Mouse (Mus musculus) midbrain, embryonic 13.5 days (tissue): ENCODE results near the gene Pccb. TPM values are rescaled to one million over a fixed set of nuclear protein-coding genes. Genes with fewer than 3 reads are reported as not detected.

Experiments
- ATAC-seq: fragments of 200-750 bp; cut with Nextera tagmentation; 2 replicates; pipeline ENCODE4 v1.8.0; 2017; ENCODE audit warnings: mild to moderate bottlenecking, moderate TSS enrichment, moderate library complexity
- H3K27ac ChIP-seq: fragments of 300-500 bp; sonication (generic); 2 replicates; pipeline ENCODE4 v1.5.1; 2015; ENCODE audit warnings: inconsistent platforms, mild to moderate bottlenecking, moderate library complexity
- H3K27me3 ChIP-seq: fragments of 300-500 bp; sonication (generic); 2 replicates; pipeline ENCODE4 v1.6.1; 2015; ENCODE audit warnings: mild to moderate bottlenecking, inconsistent platforms
- H3K36me3 ChIP-seq: fragments of 300-500 bp; sonication (generic); 2 replicates; pipeline ENCODE4 v1.6.1; 2015; ENCODE audit warnings: mild to moderate bottlenecking, inconsistent platforms
- H3K4me1 ChIP-seq: fragments of 300-500 bp; sonication (generic); replicated peaks from 2 replicates; pipeline ENCODE4 v1.6.1; 2015; ENCODE audit warnings: inconsistent platforms
- H3K4me2 ChIP-seq: fragments of 300-500 bp; sonication (generic); replicated peaks from 2 replicates; pipeline ENCODE4 v1.6.1; 2015; ENCODE audit warnings: moderate library complexity, mild to moderate bottlenecking, inconsistent platforms
- H3K4me3 ChIP-seq: fragments of 300-500 bp; sonication (generic); replicated peaks from 2 replicates; pipeline ENCODE4 v1.5.1; 2015; ENCODE audit warnings: mild to moderate bottlenecking, inconsistent platforms
- H3K9ac ChIP-seq: fragments of 300-500 bp; sonication (generic); replicated peaks from 2 replicates; pipeline ENCODE4 v1.6.1; 2015; ENCODE audit warnings: mild to moderate bottlenecking, inconsistent platforms
- H3K9me3 ChIP-seq: fragments of 300-500 bp; sonication (generic); 2 replicates; pipeline ENCODE4 v1.6.1; 2016; ENCODE audit warnings: mild to moderate bottlenecking, inconsistent platforms
- WGBS: fragments of 180-500 bp; shearing (Covaris S2); methylation state at CpG from one replicate; pipeline ENCODE4 v1.1.7; 2015; 5-methylcytosine and 5-hydroxymethylcytosine counted together
- polyA plus RNA-seq: library from polyadenylated mRNA; unstranded; fragments of >200 nt; fragmentation: Nextera tagmentation; extraction: Ambion mirVana; gene quantifications from 2 replicates; pipeline ENCODE4 v1.2.1, GENCODE M21; 2015

The Pccb gene
- polyA plus RNA-seq, 1 experiment from 2014 or later = 23.0 TPM

- Histone ChIP-seq H3K9me3 (no peaks in the 10 kb centered on the region), H3K36me3 (peaks cover 22% of the 10 kb centered on the region), H3K9ac (no peak overlapping the region), H3K27ac (no peak overlapping the region), H3K4me2 (no peak overlapping the region), H3K27me3 (no peaks in the 10 kb centered on the region), H3K4me3 (no peak overlapping the region), H3K4me1 (no peaks in the 10 kb centered on the region)
- ATAC-seq = no peak
- WGBS = 95% methylated on average over 8 of the region's 8 CpGs
These were observed 31.9 kb downstream of the Pccb start for GRCm38 (mm10) chr9:101002841-101003240.

GRCm38 (mm10) chr9:101002053-101002452, 32.6 kb downstream of the Pccb start:
- no peak overlapping the region for H3K4me2 ChIP-seq
- WGBS = 93% methylated on average over 4 of the region's 4 CpGs

DNA sequence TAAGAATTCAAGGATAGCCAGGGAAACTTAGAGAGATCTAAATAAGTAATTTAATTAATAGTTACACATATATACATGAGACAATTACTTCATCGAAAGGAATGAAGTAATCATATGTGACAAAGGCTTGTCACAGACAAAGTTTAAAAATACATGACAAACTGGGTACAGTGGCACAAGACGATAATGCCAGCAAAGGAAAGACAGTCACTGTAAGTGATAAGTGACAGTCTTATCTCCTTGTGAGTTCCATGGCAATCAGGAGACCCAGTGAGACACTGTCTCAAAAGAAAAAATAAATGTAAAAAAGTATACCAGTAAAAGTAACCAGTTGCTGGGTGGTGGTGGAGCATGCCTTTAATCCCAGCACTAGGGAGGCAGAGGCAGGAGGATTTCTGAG, 37.6 kb downstream of the Pccb start:
- H3K36me3 ChIP-seq = peaks cover 37% of the 10 kb centered on the region
- no peaks in the 10 kb centered on the region for H3K27me3 ChIP-seq
- H3K4me1 ChIP-seq = no peaks in the 10 kb centered on the region
- H3K9ac ChIP-seq = no peak overlapping the region
- 96% methylated on average over 2 of the region's 2 CpGs for WGBS
- H3K4me3 ChIP-seq = no peak overlapping the region
- H3K27ac ChIP-seq = no peak overlapping the region
- H3K9me3 ChIP-seq = peaks cover 2% of the 10 kb centered on the region; the same call in 1 of the 2 replicates
- no peak overlapping the region for H3K4me2 ChIP-seq
- ATAC-seq = no peak

More at GRCm38 (mm10) chr9:101002053-101002452, 32.6 kb downstream of the Pccb start:
- ATAC-seq = no peak
- no peak overlapping the region for H3K27ac ChIP-seq
- H3K4me1 ChIP-seq = no peaks in the 10 kb centered on the region
- H3K9me3 ChIP-seq = no peaks in the 10 kb centered on the region
- no peak overlapping the region for H3K4me3 ChIP-seq
- H3K27me3 ChIP-seq = no peaks in the 10 kb centered on the region
- no peak overlapping the region for H3K9ac ChIP-seq
- peaks cover 22% of the 10 kb centered on the region for H3K36me3 ChIP-seq

- 87% methylated on average over 4 of the region's 4 CpGs for WGBS
- Histone ChIP-seq H3K27me3 (no peaks in the 10 kb centered on the region), H3K36me3 (peaks cover 39% of the 10 kb centered on the region), H3K9ac (no peak overlapping the region), H3K4me2 (no peak overlapping the region), H3K9me3 (peaks cover 6% of the 10 kb centered on the region; the same call in 1 of the 2 replicates), H3K4me3 (no peak overlapping the region), H3K4me1 (no peaks in the 10 kb centered on the region), H3K27ac (no peak overlapping the region)
- no peak for ATAC-seq
These were observed 40.8 kb downstream of the Pccb start for GRCm38 (mm10) chr9:100993937-100994336.

GRCm38 (mm10) chr9:100992191-100992590, 42.5 kb downstream of the Pccb start:
- no peak for ATAC-seq
- Histone ChIP-seq H3K36me3 (peaks cover 39% of the 10 kb centered on the region), H3K9ac (no peak overlapping the region), H3K9me3 (peaks cover 6% of the 10 kb centered on the region; the same call in 1 of the 2 replicates), H3K4me1 (no peaks in the 10 kb centered on the region), H3K4me3 (no peak overlapping the region), H3K4me2 (no peak overlapping the region), H3K27me3 (no peaks in the 10 kb centered on the region), H3K27ac (no peak overlapping the region)
- WGBS = 81% methylated on average over 2 of the region's 2 CpGs

DNA sequence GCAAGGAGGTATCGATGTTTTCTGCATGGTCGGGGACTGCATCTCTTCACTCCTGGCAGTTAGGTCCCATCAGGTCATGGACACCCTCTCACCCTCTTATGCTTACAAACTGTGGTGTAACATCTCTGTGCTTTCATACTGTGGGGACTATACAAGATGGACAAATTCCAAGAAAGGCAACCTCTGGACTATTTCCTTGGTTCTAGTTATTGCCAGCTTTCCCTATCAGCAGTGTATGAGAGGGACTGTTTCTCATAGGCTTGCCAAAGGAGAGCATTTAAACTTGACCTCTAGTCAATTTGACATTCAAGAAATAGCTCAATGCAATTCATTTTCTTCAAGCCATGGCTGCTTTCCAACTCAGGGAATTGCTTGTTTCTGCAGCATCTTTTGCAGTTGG, 43.4 kb downstream of the Pccb start:
- peaks cover 40% of the 10 kb centered on the region for H3K36me3 ChIP-seq
- H3K27me3 ChIP-seq = no peaks in the 10 kb centered on the region
- 90% methylated on average over 2 of the region's 2 CpGs for WGBS

GRCm38 (mm10) chr9:100990609-100991008, 44.1 kb downstream of the Pccb start:
- H3K4me2 ChIP-seq = no peak overlapping the region
- no peaks in the 10 kb centered on the region for H3K4me1 ChIP-seq
- H3K27me3 ChIP-seq = no peaks in the 10 kb centered on the region
- H3K9ac ChIP-seq = no peak overlapping the region
- H3K4me3 ChIP-seq = no peak overlapping the region
- H3K27ac ChIP-seq = no peak overlapping the region
- no peak for ATAC-seq
- 96% methylated on average over 5 of the region's 5 CpGs for WGBS
- peaks cover 41% of the 10 kb centered on the region for H3K36me3 ChIP-seq
- H3K9me3 ChIP-seq = peaks cover 6% of the 10 kb centered on the region; the same call in 1 of the 2 replicates

More for the DNA sequence above, 43.4 kb downstream of the Pccb start:
- no peak overlapping the region for H3K4me2 ChIP-seq
- H3K27ac ChIP-seq = no peak overlapping the region
- no peak overlapping the region for H3K4me3 ChIP-seq
- peaks cover 6% of the 10 kb centered on the region; the same call in 1 of the 2 replicates for H3K9me3 ChIP-seq
- no peak for ATAC-seq
- H3K4me1 ChIP-seq = no peaks in the 10 kb centered on the region
- no peak overlapping the region for H3K9ac ChIP-seq

DNA sequence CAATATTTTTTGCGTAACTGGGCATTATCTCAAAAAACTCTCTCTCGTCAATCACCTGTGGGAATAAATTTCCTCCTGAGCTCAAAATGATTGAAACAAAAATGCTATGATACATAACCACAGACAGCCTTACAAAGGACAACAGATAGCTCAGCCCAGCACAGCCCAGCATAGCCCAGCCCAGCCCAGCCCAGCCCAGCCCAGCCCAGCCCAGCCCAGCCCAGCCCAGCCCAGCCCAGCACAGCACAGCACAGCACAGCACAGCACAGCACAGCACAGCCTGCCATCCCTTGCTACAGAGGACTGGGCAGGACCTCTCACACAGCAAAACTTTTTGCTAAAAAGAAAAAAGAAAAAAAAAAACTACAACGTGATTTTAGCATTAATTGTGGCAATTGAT, 46.8 kb downstream of the Pccb start:
- Histone ChIP-seq H3K9ac (no peak overlapping the region), H3K27me3 (no peaks in the 10 kb centered on the region), H3K4me2 (no peak overlapping the region), H3K4me1 (no peaks in the 10 kb centered on the region), H3K4me3 (no peak overlapping the region), H3K36me3 (peaks cover 46% of the 10 kb centered on the region), H3K9me3 (peaks cover 4% of the 10 kb centered on the region; the same call in 1 of the 2 replicates), H3K27ac (no peak overlapping the region)
- ATAC-seq = no peak
- WGBS = 90% methylated on average over 3 of the region's 3 CpGs

- no peak overlapping the region for H3K4me2 ChIP-seq
- H3K27me3 ChIP-seq = no peaks in the 10 kb centered on the region
- no peaks in the 10 kb centered on the region for H3K4me1 ChIP-seq
- 98% methylated on average over 5 of the region's 5 CpGs for WGBS
- H3K36me3 ChIP-seq = peaks cover 46% of the 10 kb centered on the region
- H3K9me3 ChIP-seq = peaks cover 4% of the 10 kb centered on the region; the same call in 1 of the 2 replicates
- H3K4me3 ChIP-seq = no peak overlapping the region
- ATAC-seq = no peak
- no peak overlapping the region for H3K27ac ChIP-seq
- H3K9ac ChIP-seq = no peak overlapping the region
These were observed 47.7 kb downstream of the Pccb start for GRCm38 (mm10) chr9:100987006-100987405.

DNA sequence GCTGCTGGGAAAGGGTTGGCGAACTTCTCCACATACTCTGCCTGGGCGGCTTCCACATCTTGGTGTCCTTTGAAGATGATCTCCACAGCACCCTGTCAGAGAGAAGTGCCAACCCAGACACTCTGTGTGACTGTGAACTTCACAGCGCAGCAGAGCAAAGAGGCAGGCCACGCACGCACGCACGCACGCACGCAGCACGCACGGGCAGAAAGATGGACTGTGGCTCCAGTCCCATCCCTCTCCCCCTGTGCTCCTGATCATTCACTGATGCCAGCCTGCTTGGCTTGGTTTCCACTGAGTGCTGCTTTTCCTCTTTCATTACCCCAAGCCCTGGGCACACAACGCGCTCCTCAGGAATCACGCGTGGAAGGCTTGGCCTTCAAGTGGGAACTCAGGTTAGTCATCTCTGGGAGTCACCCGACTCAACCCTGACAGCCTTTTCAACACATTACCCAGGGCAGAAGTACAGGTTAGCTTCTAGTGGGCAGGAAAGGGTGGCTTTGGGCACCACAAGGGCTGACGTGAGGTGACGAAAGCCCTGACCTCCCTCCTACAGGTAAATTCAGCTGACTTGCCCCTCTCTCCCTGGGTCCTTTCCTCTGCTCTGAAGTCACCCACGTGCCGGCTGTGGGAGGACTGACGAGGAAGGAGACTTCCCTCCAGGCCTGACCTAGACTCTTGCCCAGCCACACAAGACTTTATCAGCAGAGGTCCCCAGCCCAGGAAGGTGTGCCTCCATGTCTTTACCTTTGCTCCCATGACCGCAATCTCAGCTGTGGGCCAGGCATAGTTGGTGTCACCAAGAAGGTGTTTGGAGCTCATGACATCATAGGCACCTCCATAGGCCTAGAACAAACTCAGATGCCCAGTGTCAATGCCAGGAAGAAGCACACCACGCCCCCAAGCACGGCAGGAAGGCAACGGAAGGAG, 50.1 kb downstream of the Pccb start:
- Histone ChIP-seq H3K9me3 (peaks cover 4% of the 10 kb centered on the region; the same call in 1 of the 2 replicates), H3K9ac (no peak overlapping the region), H3K4me2 (no peak overlapping the region), H3K27me3 (no peaks in the 10 kb centered on the region), H3K4me1 (no peaks in the 10 kb centered on the region), H3K36me3 (peaks cover 46% of the 10 kb centered on the region), H3K27ac (no peak overlapping the region), H3K4me3 (no peak overlapping the region)
- ATAC-seq = no peak
- 96% methylated on average over 25 of the region's 25 CpGs for WGBS

DNA sequence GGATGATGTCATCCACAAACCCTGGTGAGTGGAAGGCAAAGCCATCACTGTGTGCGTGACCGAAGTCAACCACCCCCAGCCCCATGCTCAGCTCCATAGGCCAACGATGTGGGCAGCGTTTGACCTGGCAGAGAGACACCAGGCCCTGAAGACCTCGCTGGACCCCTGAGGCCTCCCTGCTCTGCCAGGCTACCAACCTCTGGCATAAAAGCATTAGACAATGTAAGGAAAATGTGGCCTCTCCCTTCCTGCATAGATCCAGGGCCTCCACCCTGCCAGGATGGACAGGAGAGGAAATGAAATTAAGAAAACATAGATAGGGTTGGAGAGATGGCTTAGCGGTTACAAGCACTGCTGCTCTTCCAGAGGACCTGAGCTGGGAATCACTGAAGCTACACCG, 51.9 kb downstream of the Pccb start:
- 95% methylated on average over 7 of the region's 7 CpGs for WGBS
- no peaks in the 10 kb centered on the region for H3K4me1 ChIP-seq
- H3K27ac ChIP-seq = no peak overlapping the region
- H3K9ac ChIP-seq = no peak overlapping the region
- no peak overlapping the region for H3K4me3 ChIP-seq
- H3K27me3 ChIP-seq = no peaks in the 10 kb centered on the region
- H3K9me3 ChIP-seq = no peaks in the 10 kb centered on the region
- peaks cover 36% of the 10 kb centered on the region for H3K36me3 ChIP-seq
- no peak for ATAC-seq
- no peak overlapping the region for H3K4me2 ChIP-seq

DNA sequence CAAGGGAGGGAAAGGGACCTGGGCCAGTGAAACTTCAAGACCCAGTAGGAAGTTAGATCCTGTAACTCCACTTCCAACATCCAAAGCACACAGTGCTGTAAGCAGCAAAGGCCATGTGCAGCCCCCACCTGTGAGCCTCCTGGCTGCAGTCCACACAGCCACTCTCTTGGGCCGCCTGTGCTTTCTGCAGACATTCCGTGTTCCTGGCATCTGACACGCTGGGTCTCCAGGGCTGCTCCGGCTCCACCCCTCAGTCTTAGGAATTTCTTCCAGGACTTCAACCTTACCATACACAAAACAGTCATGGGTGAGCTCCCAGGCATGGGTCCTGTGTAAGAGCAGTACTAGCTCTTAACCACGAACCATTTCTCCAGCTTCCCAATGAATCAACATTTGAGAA, 55.4 kb downstream of the Pccb start:
- peaks cover 21% of the 10 kb centered on the region for H3K36me3 ChIP-seq
- H3K4me3 ChIP-seq = no peak overlapping the region
- H3K9me3 ChIP-seq = no peaks in the 10 kb centered on the region
- no peak overlapping the region for H3K27ac ChIP-seq
- no peaks in the 10 kb centered on the region for H3K27me3 ChIP-seq
- H3K4me1 ChIP-seq = no peaks in the 10 kb centered on the region
- no peak for ATAC-seq
- H3K4me2 ChIP-seq = no peak overlapping the region
- WGBS = 80% methylated on average over 5 of the region's 5 CpGs
- H3K9ac ChIP-seq = no peak overlapping the region
